Mouse (Mus musculus) lung, embryonic 15.5 days (tissue): ENCODE measurements around the gene Fam219b. TPM values are rescaled to one million over a fixed set of nuclear protein-coding genes. Genes with fewer than 3 reads are reported as not detected.

ENCODE experiments used
- ATAC-seq: fragments of 200-750 bp; cut with Nextera tagmentation; 2 replicates; pipeline ENCODE4 v1.8.0; 2017; ENCODE audit warnings: moderate number of reproducible peaks, borderline replicate concordance; ENCODE audit not compliant: low FRiP score, low TSS enrichment; ENCODE audit errors: extremely low read depth
- H3K27ac ChIP-seq: fragments of 300-500 bp; sonication (generic); 2 replicates; pipeline ENCODE4 v1.5.1; 2015; ENCODE audit warnings: moderate library complexity, mild to moderate bottlenecking, inconsistent platforms
- H3K27me3 ChIP-seq: fragments of 300-500 bp; sonication (generic); 2 replicates; pipeline ENCODE4 v1.6.1; 2015; ENCODE audit warnings: inconsistent platforms
- H3K36me3 ChIP-seq: fragments of 300-500 bp; sonication (generic); 2 replicates; pipeline ENCODE4 v1.6.1; 2015; ENCODE audit warnings: inconsistent platforms
- H3K4me1 ChIP-seq: fragments of 300-500 bp; sonication (generic); 2 replicates; pipeline ENCODE4 v1.6.1; 2015; ENCODE audit warnings: inconsistent platforms
- H3K4me2 ChIP-seq: fragments of 300-500 bp; sonication (generic); 2 replicates; pipeline ENCODE4 v1.6.1; 2015; ENCODE audit warnings: inconsistent platforms, mild to moderate bottlenecking, moderate library complexity
- H3K4me3 ChIP-seq: fragments of 300-500 bp; sonication (generic); 2 replicates; pipeline ENCODE4 v1.5.1; 2015; ENCODE audit warnings: mild to moderate bottlenecking, inconsistent platforms
- H3K9ac ChIP-seq: fragments of 300-500 bp; sonication (generic); 2 replicates; pipeline ENCODE4 v1.6.1; 2015; ENCODE audit warnings: inconsistent platforms
- H3K9me3 ChIP-seq: fragments of 300-500 bp; sonication (generic); 2 replicates; pipeline ENCODE4 v1.6.1; 2016; ENCODE audit warnings: inconsistent platforms
- WGBS: fragments of 180-500 bp; shearing (Covaris S2); methylation state at CpG from one replicate; pipeline ENCODE4 v1.1.7; 2015; 5-methylcytosine and 5-hydroxymethylcytosine counted together
- polyA plus RNA-seq: library from polyadenylated mRNA; unstranded; fragments of >200 nt; fragmentation: Nextera tagmentation; extraction: Ambion mirVana; gene quantifications from 2 replicates; pipeline ENCODE4 v1.2.1, GENCODE M21; 2015

The Fam219b gene
- polyA plus RNA-seq, 1 experiment from 2014 or later = 23.1 TPM

- no peaks in the 10 kb centered on the region for H3K9me3 ChIP-seq
- ATAC-seq = no peak
- no peaks in the 10 kb centered on the region for H3K27me3 ChIP-seq
- no peak overlapping the region for H3K4me2 ChIP-seq
- no peak overlapping the region for H3K4me3 ChIP-seq
- H3K9ac ChIP-seq = no peak overlapping the region
- no peaks in the 10 kb centered on the region for H3K4me1 ChIP-seq
- WGBS = 74% methylated on average over 1 of the region's 1 CpGs
- H3K36me3 ChIP-seq = peaks cover 37% of the 10 kb centered on the region
- H3K27ac ChIP-seq = no peak overlapping the region
Measured at GRCm38 (mm10) chr9:57531946-57532345, 5.4 kb upstream of the Fam219b start.

GRCm38 (mm10) chr9:57536362-57536761 lies 966 bp upstream of the Fam219b start:
- Histone ChIP-seq H3K9me3 (no peaks in the 10 kb centered on the region), H3K4me3 (peak overlapping the region; percentile 82), H3K27me3 (no peaks in the 10 kb centered on the region), H3K4me2 (peak overlapping the region; percentile 75), H3K36me3 (peaks cover 49% of the 10 kb centered on the region), H3K9ac (no peak overlapping the region), H3K4me1 (peaks cover 17% of the 10 kb centered on the region), H3K27ac (no peak overlapping the region)
- WGBS = 80% methylated on average over 5 of the region's 5 CpGs
- no peak for ATAC-seq

- ATAC-seq = no peak; the same call in 1 of the 2 replicates
- H3K27me3 ChIP-seq = no peaks in the 10 kb centered on the region
- under 1% methylated on average over 24 of the region's 24 CpGs for WGBS
- H3K9ac ChIP-seq = peak overlapping the region; percentile 87
- H3K4me3 ChIP-seq = peak overlapping the region; percentile 82
- H3K4me2 ChIP-seq = peak overlapping the region; percentile 75
- H3K27ac ChIP-seq = peak overlapping the region; percentile 83
- peaks cover 17% of the 10 kb centered on the region for H3K4me1 ChIP-seq
- peaks cover 49% of the 10 kb centered on the region for H3K36me3 ChIP-seq
- H3K9me3 ChIP-seq = no peaks in the 10 kb centered on the region
Measured at GRCm38 (mm10) chr9:57537728-57538181, 427 bp downstream of the Fam219b start.

GRCm38 (mm10) chr9:57539550-57539949 lies 2.2 kb downstream of the Fam219b start:
- H3K27ac ChIP-seq = no peak overlapping the region
- no peak for ATAC-seq
- WGBS = 80% methylated on average over 2 of the region's 2 CpGs
- no peak overlapping the region for H3K4me2 ChIP-seq
- no peak overlapping the region for H3K4me3 ChIP-seq
- no peaks in the 10 kb centered on the region for H3K27me3 ChIP-seq
- H3K4me1 ChIP-seq = peaks cover 17% of the 10 kb centered on the region
- peaks cover 52% of the 10 kb centered on the region for H3K36me3 ChIP-seq
- no peak overlapping the region for H3K9ac ChIP-seq
- no peaks in the 10 kb centered on the region for H3K9me3 ChIP-seq

GRCm38 (mm10) chr9:57541312-57541711 lies 4.0 kb downstream of the Fam219b start:
- Histone ChIP-seq H3K4me1 (peaks cover 17% of the 10 kb centered on the region), H3K4me2 (no peak overlapping the region), H3K9ac (no peak overlapping the region), H3K9me3 (no peaks in the 10 kb centered on the region), H3K36me3 (peaks cover 70% of the 10 kb centered on the region), H3K27me3 (no peaks in the 10 kb centered on the region), H3K27ac (no peak overlapping the region), H3K4me3 (no peak overlapping the region)
- ATAC-seq = no peak
- WGBS = 3% methylated on average over 1 of the region's 1 CpGs

- 74% methylated on average over 3 of the region's 3 CpGs for WGBS
- H3K36me3 ChIP-seq = peaks cover 90% of the 10 kb centered on the region
Measured at GRCm38 (mm10) chr9:57543951-57544350, 6.6 kb downstream of the Fam219b start.

GRCm38 (mm10) chr9:57547287-57547686 lies 10.0 kb downstream of the Fam219b start:
- H3K27ac ChIP-seq = no peak overlapping the region
- H3K4me1 ChIP-seq = peaks cover 6% of the 10 kb centered on the region; the same call in 1 of the 2 replicates
- H3K36me3 ChIP-seq = peaks cover 71% of the 10 kb centered on the region
- H3K9ac ChIP-seq = no peak overlapping the region
- ATAC-seq = no peak
- WGBS = 76% methylated on average over 5 of the region's 5 CpGs
- no peak overlapping the region for H3K4me2 ChIP-seq
- H3K9me3 ChIP-seq = no peaks in the 10 kb centered on the region
- no peak overlapping the region for H3K4me3 ChIP-seq
- H3K27me3 ChIP-seq = no peaks in the 10 kb centered on the region

More at GRCm38 (mm10) chr9:57543951-57544350, 6.6 kb downstream of the Fam219b start:
- Histone ChIP-seq H3K4me1 (peaks cover 7% of the 10 kb centered on the region), H3K9ac (no peak overlapping the region), H3K4me2 (no peak overlapping the region), H3K27ac (no peak overlapping the region), H3K27me3 (no peaks in the 10 kb centered on the region), H3K4me3 (no peak overlapping the region), H3K9me3 (no peaks in the 10 kb centered on the region)
- no peak for ATAC-seq

- Histone ChIP-seq H3K9me3 (no peaks in the 10 kb centered on the region), H3K9ac (no peak overlapping the region), H3K4me3 (no peak overlapping the region), H3K27ac (no peak overlapping the region), H3K36me3 (peaks cover 65% of the 10 kb centered on the region), H3K27me3 (no peaks in the 10 kb centered on the region), H3K4me1 (peaks cover 6% of the 10 kb centered on the region; the same call in 1 of the 2 replicates), H3K4me2 (no peak overlapping the region)
- no peak for ATAC-seq
- WGBS = 87% methylated on average over 11 of the region's 11 CpGs
Measured at GRCm38 (mm10) chr9:57547869-57548268, 10.5 kb downstream of the Fam219b start.

GRCm38 (mm10) chr9:57549186-57549585 lies 11.9 kb downstream of the Fam219b start:
- WGBS = 91% methylated on average over 4 of the region's 4 CpGs
- Histone ChIP-seq H3K27ac (no peak overlapping the region), H3K36me3 (peaks cover 52% of the 10 kb centered on the region)

GRCm38 (mm10) chr9:57550126-57550862 lies 13.0 kb downstream of the Fam219b start:
- 75% methylated on average over 11 of the region's 11 CpGs for WGBS
- no peak overlapping the region for H3K9ac ChIP-seq
- no peaks in the 10 kb centered on the region for H3K27me3 ChIP-seq
- H3K9me3 ChIP-seq = no peaks in the 10 kb centered on the region
- peaks cover 6% of the 10 kb centered on the region; the same call in 1 of the 2 replicates for H3K4me1 ChIP-seq
- peaks cover 41% of the 10 kb centered on the region for H3K36me3 ChIP-seq
- H3K27ac ChIP-seq = no peak overlapping the region
- H3K4me3 ChIP-seq = no peak overlapping the region
- no peak overlapping the region for H3K4me2 ChIP-seq
- ATAC-seq = no peak; the same call in 1 of the 2 replicates

More at GRCm38 (mm10) chr9:57549186-57549585, 11.9 kb downstream of the Fam219b start:
- no peaks in the 10 kb centered on the region for H3K27me3 ChIP-seq
- no peaks in the 10 kb centered on the region for H3K9me3 ChIP-seq
- peaks cover 6% of the 10 kb centered on the region; the same call in 1 of the 2 replicates for H3K4me1 ChIP-seq
- H3K4me3 ChIP-seq = no peak overlapping the region
- ATAC-seq = no peak
- no peak overlapping the region for H3K9ac ChIP-seq
- H3K4me2 ChIP-seq = no peak overlapping the region

GRCm38 (mm10) chr9:57552139-57552887 lies 15.0 kb downstream of the Fam219b start, which contains the start of gene Mpi:
Gene Mpi, minus strand, starts transcription at chr9:57552763.
- no peak; the same call in 1 of the 2 replicates for ATAC-seq
- Histone ChIP-seq H3K9ac (peak within 1 kb of the TSS; percentile 63), H3K4me1 (peaks cover 6% of the 10 kb centered on the region; the same call in 1 of the 2 replicates), H3K9me3 (no peaks in the 10 kb centered on the region), H3K4me3 (peak within 1 kb of the TSS; percentile 59), H3K27me3 (no peaks in the 10 kb centered on the region; the same call in 1 of the 2 replicates), H3K36me3 (peaks cover 22% of the 10 kb centered on the region), H3K27ac (no peak within 1 kb of the TSS), H3K4me2 (peak within 1 kb of the TSS; percentile 63)
- under 1% methylated on average over 28 of the region's 28 CpGs for WGBS
